Mouse (Mus musculus) liver, embryonic 13.5 days (tissue): ENCODE results near the gene Erich2. TPM values are rescaled to one million over a fixed set of nuclear protein-coding genes. Genes with fewer than 3 reads are reported as not detected.
A peak's percentile ranks its signal among the peaks of the same experiment; 100 is the strongest.
"Not testable (repeated sequence)": the region's sequence is repeated elsewhere in the genome, so short reads cannot be mapped to it uniquely, and the experiment has no call there.

Experiments
- ATAC-seq: fragments of 200-750 bp; cut with Nextera tagmentation; 2 replicates; pipeline ENCODE4 v1.8.0; 2017; ENCODE audit warnings: low read depth, mild to moderate bottlenecking, moderate number of reproducible peaks, moderate library complexity
- DNase-seq: peaks from one replicate; pipeline ENCODE4 v3.0.0; 2022
- H3K27ac ChIP-seq: fragments of 300-500 bp; sonication (generic); 2 replicates; pipeline ENCODE4 v1.5.1; 2015; ENCODE audit warnings: moderate library complexity, mild to moderate bottlenecking, inconsistent platforms
- H3K27me3 ChIP-seq: fragments of 300-500 bp; sonication (generic); 2 replicates; pipeline ENCODE4 v1.6.1; 2015; ENCODE audit warnings: mild to moderate bottlenecking, inconsistent platforms
- H3K36me3 ChIP-seq: fragments of 300-500 bp; sonication (generic); 2 replicates; pipeline ENCODE4 v1.6.1; 2015; ENCODE audit warnings: mild to moderate bottlenecking, inconsistent platforms
- H3K4me1 ChIP-seq: fragments of 300-500 bp; sonication (generic); replicated peaks from 2 replicates; pipeline ENCODE4 v1.6.1; 2015; ENCODE audit warnings: inconsistent platforms
- H3K4me2 ChIP-seq: fragments of 300-500 bp; sonication (generic); 2 replicates; pipeline ENCODE4 v1.6.1; 2015; ENCODE audit warnings: inconsistent platforms, mild to moderate bottlenecking, moderate library complexity
- H3K4me3 ChIP-seq: fragments of 300-500 bp; sonication (generic); replicated peaks from 2 replicates; pipeline ENCODE4 v1.5.1; 2015; ENCODE audit warnings: mild to moderate bottlenecking, inconsistent platforms
- H3K9ac ChIP-seq: fragments of 300-500 bp; sonication (generic); 2 replicates; pipeline ENCODE4 v1.6.1; 2015; ENCODE audit warnings: mild to moderate bottlenecking, inconsistent platforms
- H3K9me3 ChIP-seq: fragments of 300-500 bp; sonication (generic); replicated peaks from 2 replicates; pipeline ENCODE4 v1.6.1; 2016; ENCODE audit warnings: inconsistent platforms
- WGBS: fragments of 180-500 bp; shearing (Covaris S2); methylation state at CpG from one replicate; pipeline ENCODE4 v1.1.7; 2015; ENCODE audit not compliant: insufficient replicate concordance; 5-methylcytosine and 5-hydroxymethylcytosine counted together
- polyA plus RNA-seq: library from polyadenylated mRNA; unstranded; fragments of >200 nt; fragmentation: Nextera tagmentation; extraction: Ambion mirVana; gene quantifications from 2 replicates; pipeline ENCODE4 v1.2.1, GENCODE M21; 2015

The Erich2 gene
- polyA plus RNA-seq, result not detected in 2 replicates

- peak within 1 kb of the TSS; percentile 50 for H3K4me3 ChIP-seq
- H3K9me3 ChIP-seq, result no peaks in the 10 kb centered on the region
- no peak within 1 kb of the TSS for H3K27ac ChIP-seq
- WGBS, result 18% methylated on average over 10 of the region's 10 CpGs
- ATAC-seq (no peak), DNase-seq (no peak)
- no peaks in the 10 kb centered on the region; the same call in 1 of the 2 replicates for H3K4me1 ChIP-seq
- peak within 1 kb of the TSS; percentile 67 for H3K4me2 ChIP-seq
- H3K36me3 ChIP-seq, result no peaks in the 10 kb centered on the region
- no peak within 1 kb of the TSS for H3K9ac ChIP-seq
- peaks cover 33% of the 10 kb centered on the region for H3K27me3 ChIP-seq
These were observed at the start of gene Erich2 for GRCm38 (mm10) chr2:70508496-70508895. Erich2 (plus strand) TSS chr2:70508819.

- Histone ChIP-seq H3K9ac (no peak overlapping the region), H3K36me3 (no peaks in the 10 kb centered on the region), H3K27ac (no peak overlapping the region), H3K9me3 (no peaks in the 10 kb centered on the region), H3K4me2 (no peak overlapping the region), H3K4me1 (no peaks in the 10 kb centered on the region), H3K27me3 (no peaks in the 10 kb centered on the region), H3K4me3 (no peak overlapping the region)
- WGBS, result 35% methylated on average over 1 of the region's 1 CpGs
- DNase-seq, result no peak
- no peak for ATAC-seq
These were observed 45.0 kb upstream of the Erich2 start for GRCm38 (mm10) chr2:70463606-70464005.

DNA sequence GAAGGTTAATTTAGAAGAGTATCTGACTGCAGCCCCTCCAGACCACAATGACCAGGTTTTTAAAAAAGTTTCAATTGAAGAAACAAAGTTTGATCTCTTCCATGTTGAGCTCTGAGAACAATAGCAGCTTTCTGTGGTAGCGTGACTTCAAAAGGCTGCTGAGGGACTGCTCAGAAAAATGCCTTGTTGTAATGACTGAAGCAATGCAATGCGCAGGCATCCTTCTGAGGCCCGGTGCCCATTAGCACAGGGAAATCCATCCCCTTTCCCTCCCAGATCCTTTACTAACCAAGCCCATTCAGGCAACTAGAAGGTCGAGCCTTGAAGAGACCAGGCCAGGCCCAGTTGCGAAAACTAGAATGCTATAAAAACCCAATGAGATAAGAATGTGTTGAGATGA lies 37.5 kb upstream of the Erich2 start:
- ATAC-seq (no peak), DNase-seq (no peak)
- H3K27me3 ChIP-seq, result peaks cover 72% of the 10 kb centered on the region
- H3K36me3 ChIP-seq, result no peaks in the 10 kb centered on the region
- H3K4me1 ChIP-seq, result peaks cover 16% of the 10 kb centered on the region
- no peak overlapping the region for H3K27ac ChIP-seq
- no peak overlapping the region for H3K4me3 ChIP-seq
- H3K4me2 ChIP-seq, result no peak overlapping the region
- H3K9ac ChIP-seq, result no peak overlapping the region
- WGBS, result 13% methylated on average over 5 of the region's 5 CpGs
- H3K9me3 ChIP-seq, result no peaks in the 10 kb centered on the region

GRCm38 (mm10) chr2:70471861-70472620 lies 36.6 kb upstream of the Erich2 start:
- Histone ChIP-seq H3K9me3 (no peaks in the 10 kb centered on the region), H3K27me3 (peaks cover 81% of the 10 kb centered on the region), H3K36me3 (no peaks in the 10 kb centered on the region), H3K4me2 (peak overlapping the region; percentile 49), H3K4me1 (peaks cover 25% of the 10 kb centered on the region), H3K4me3 (peak overlapping the region; percentile 23), H3K9ac (no peak overlapping the region), H3K27ac (no peak overlapping the region)
- WGBS, result 1% methylated on average over 48 of the region's 48 CpGs
- ATAC-seq, result no peak
- DNase-seq, result no peak

DNA sequence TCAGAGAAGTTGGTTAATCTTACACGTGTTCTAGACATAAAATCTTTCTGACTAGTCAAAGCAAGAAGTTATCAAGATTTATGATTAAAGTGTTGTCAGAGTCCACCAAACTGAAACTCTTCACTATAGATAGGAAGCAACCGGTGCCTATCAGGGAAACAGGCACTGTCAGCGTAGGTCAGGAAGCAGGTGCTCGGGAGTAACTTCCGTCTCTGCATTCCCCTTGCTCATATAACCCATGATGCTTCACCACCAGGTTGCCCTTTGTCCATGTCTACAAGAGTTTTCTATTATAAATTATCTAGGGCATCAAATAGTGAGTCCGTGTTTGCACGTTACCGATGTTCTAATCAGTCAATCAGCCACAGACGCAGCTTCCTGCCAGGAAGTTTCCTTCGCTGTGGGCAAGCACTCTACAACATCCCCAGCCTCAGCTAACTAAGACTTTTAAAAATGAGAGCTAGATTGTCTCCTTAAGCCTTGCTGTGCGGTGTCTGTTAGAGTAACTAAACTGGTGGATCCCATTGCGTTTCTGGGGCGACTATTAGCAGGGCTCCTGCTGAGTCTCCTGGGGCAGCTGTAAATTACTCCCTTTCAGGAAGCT lies 10.8 kb upstream of the Erich2 start:
- Histone ChIP-seq H3K4me2 (no peak overlapping the region), H3K36me3 (no peaks in the 10 kb centered on the region), H3K9me3 (no peaks in the 10 kb centered on the region), H3K4me3 (no peak overlapping the region), H3K27me3 (no peaks in the 10 kb centered on the region), H3K4me1 (no peaks in the 10 kb centered on the region), H3K27ac (no peak overlapping the region), H3K9ac (no peak overlapping the region)
- WGBS, result 2% methylated on average over 13 of the region's 13 CpGs
- DNase-seq, result no peak
- no peak for ATAC-seq

- H3K4me3 ChIP-seq, result no peak overlapping the region
- no peak for DNase-seq
- H3K27ac ChIP-seq, result no peak overlapping the region
- H3K27me3 ChIP-seq, result peaks cover 13% of the 10 kb centered on the region
- 43% methylated on average over 10 of the region's 10 CpGs for WGBS
- ATAC-seq, result no peak
- H3K36me3 ChIP-seq, result no peaks in the 10 kb centered on the region
- no peak overlapping the region for H3K9ac ChIP-seq
- H3K9me3 ChIP-seq, result no peaks in the 10 kb centered on the region
- H3K4me2 ChIP-seq, result no peak overlapping the region
- H3K4me1 ChIP-seq, result no peaks in the 10 kb centered on the region
These were observed 5.2 kb upstream of the Erich2 start for GRCm38 (mm10) chr2:70503436-70503835.

GRCm38 (mm10) chr2:70505229-70505628 lies 3.4 kb upstream of the Erich2 start:
- no peak for DNase-seq
- no peak overlapping the region for H3K4me2 ChIP-seq
- no peak overlapping the region for H3K9ac ChIP-seq
- H3K36me3 ChIP-seq, result no peaks in the 10 kb centered on the region
- H3K9me3 ChIP-seq, result no peaks in the 10 kb centered on the region
- no peak overlapping the region for H3K27ac ChIP-seq
- H3K4me3 ChIP-seq, result no peak overlapping the region
- no peak for ATAC-seq
- no peaks in the 10 kb centered on the region; the same call in 1 of the 2 replicates for H3K4me1 ChIP-seq
- H3K27me3 ChIP-seq, result peaks cover 31% of the 10 kb centered on the region
- WGBS, result 8% methylated on average over 1 of the region's 1 CpGs

DNA sequence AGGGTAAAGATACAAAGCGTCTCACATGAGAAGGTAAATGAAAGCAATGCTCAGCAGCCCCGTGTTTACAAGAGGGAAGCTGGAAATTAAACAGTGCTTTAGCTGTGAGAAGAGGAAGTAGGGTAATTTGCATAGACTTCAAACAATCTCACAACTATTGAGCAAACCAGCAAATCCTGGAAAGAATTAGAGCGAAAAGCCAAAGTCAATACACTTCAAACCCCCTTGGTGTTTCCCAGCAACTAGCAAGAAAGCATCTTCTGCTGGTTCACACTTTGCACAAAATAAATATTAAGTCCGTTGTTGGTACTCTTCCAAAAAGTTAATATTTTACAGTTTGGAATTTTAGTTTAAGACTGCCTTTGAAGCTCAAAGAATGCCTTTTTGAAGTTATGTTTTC lies 2.7 kb upstream of the Erich2 start:
- no peak overlapping the region for H3K4me2 ChIP-seq
- H3K4me3 ChIP-seq, result no peak overlapping the region
- no peak overlapping the region for H3K27ac ChIP-seq
- no peak for ATAC-seq
- H3K36me3 ChIP-seq, result no peaks in the 10 kb centered on the region
- H3K9me3 ChIP-seq, result no peaks in the 10 kb centered on the region
- peaks cover 33% of the 10 kb centered on the region for H3K27me3 ChIP-seq
- WGBS, result 21% methylated on average over 4 of the region's 4 CpGs
- no peak for DNase-seq
- no peaks in the 10 kb centered on the region; the same call in 1 of the 2 replicates for H3K4me1 ChIP-seq
- H3K9ac ChIP-seq, result no peak overlapping the region

- DNase-seq, result no peak
- Histone ChIP-seq H3K9me3 (no peaks in the 10 kb centered on the region), H3K4me2 (no peak overlapping the region), H3K4me1 (no peaks in the 10 kb centered on the region; the same call in 1 of the 2 replicates), H3K4me3 (no peak overlapping the region), H3K27ac (no peak overlapping the region), H3K9ac (no peak overlapping the region), H3K36me3 (no peaks in the 10 kb centered on the region), H3K27me3 (peaks cover 33% of the 10 kb centered on the region)
- 43% methylated on average over 2 of the region's 2 CpGs for WGBS
- no peak for ATAC-seq
These were observed 2.2 kb upstream of the Erich2 start for GRCm38 (mm10) chr2:70506372-70506771.

DNA sequence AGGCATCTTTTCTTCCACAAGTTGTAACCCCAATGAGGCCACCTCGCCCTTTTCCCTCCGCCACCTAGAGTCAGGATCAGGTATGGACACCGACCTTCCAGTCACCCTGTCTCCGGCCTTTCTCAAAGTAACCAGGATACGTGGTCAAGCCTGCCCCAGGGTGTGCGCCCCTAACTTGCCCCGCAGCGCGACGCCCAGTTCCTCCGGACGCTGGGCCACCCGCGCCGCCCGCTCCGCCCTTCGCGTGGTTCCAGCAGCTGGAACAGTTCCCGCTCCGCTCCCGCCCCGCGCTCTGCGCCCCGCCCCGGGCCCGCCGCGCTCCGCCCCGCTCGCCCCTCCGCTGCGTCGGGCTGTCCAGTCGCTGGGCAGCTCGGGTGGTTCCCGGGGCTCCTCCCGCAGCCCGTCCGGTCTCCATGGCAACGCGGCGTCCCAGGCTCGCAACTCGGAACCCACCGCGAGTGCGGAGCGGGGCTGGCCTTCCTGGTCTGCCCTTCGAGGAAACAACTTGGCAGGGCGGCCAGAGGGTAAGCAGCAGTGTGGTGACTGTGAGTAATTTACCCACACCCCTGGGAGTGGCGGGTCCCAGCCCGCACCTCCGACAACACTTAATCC lies 508 bp downstream of the Erich2 start:
- Histone ChIP-seq H3K4me2 (peak overlapping the region; percentile 67), H3K27ac (no peak overlapping the region), H3K4me3 (peak overlapping the region; percentile 50), H3K9me3 (no peaks in the 10 kb centered on the region), H3K27me3 (peaks cover 33% of the 10 kb centered on the region), H3K4me1 (no peaks in the 10 kb centered on the region; the same call in 1 of the 2 replicates), H3K36me3 (no peaks in the 10 kb centered on the region), H3K9ac (no peak overlapping the region)
- DNase-seq (peak; percentile 13), ATAC-seq (peak; percentile 68)
- under 1% methylated on average over 56 of the region's 56 CpGs for WGBS

- H3K4me1 ChIP-seq, H3K9ac ChIP-seq, H3K4me2 ChIP-seq, H3K27ac ChIP-seq, H3K4me3 ChIP-seq, DNase-seq, ATAC-seq, H3K27me3 ChIP-seq, H3K36me3 ChIP-seq, H3K9me3 ChIP-seq: not testable (repeated sequence)
- 23% methylated on average over 7 of the region's 7 CpGs for whole genome bisulfite sequencing
These were observed 29.7 kb downstream of the Erich2 start for GRCm38 (mm10) chr2:70538283-70538682.
